Mouse (Mus musculus) T-helper 2 cell (primary cell): ENCODE measurements around the gene Ifit1bl1.
"Not testable (repeated sequence)": the region's sequence is repeated elsewhere in the genome, so short reads cannot be mapped to it uniquely, and the experiment has no call there.

Source experiments
- in situ Hi-C: fragments of 300-600 bp; cut with MboI, MseI; formaldehyde crosslinking; loops from one replicate; pipeline ENCODE4 v1.15.1; 2025; ENCODE audit warnings: high pct_unique_total_duplicates

Gene Ifit1bl1

GRCm38 (mm10) chr19:34588959-34589358, 12.8 kb downstream of the Ifit1bl1 start:
- in situ Hi-C loops, result no loop called here

- in situ Hi-C loops, result not testable (repeated sequence)
These were observed 13.7 kb downstream of the Ifit1bl1 start for GRCm38 (mm10) chr19:34587898-34588692.

GRCm38 (mm10) chr19:34585740-34586458, 15.9 kb downstream of the Ifit1bl1 start:
- in situ Hi-C loops, result not testable (repeated sequence)

- in situ Hi-C loops, result not testable (repeated sequence)
These were observed 18.5 kb downstream of the Ifit1bl1 start, which contains the start of gene Ifit3 for GRCm38 (mm10) chr19:34583126-34583766. Gene Ifit3 (plus strand): TSS chr19:34583531.

GRCm38 (mm10) chr19:34582696-34583095, 19.1 kb downstream of the Ifit1bl1 start:
- in situ Hi-C loops, result not testable (repeated sequence)

GRCm38 (mm10) chr19:34577121-34577520, 24.6 kb downstream of the Ifit1bl1 start:
- in situ Hi-C loops, result no loop called here

GRCm38 (mm10) chr19:34573650-34574049, 28.1 kb downstream of the Ifit1bl1 start:
- in situ Hi-C loops, result no loop called here

GRCm38 (mm10) chr19:34571080-34571479, 30.7 kb downstream of the Ifit1bl1 start:
- in situ Hi-C loops, result no loop called here

- in situ Hi-C loops, result no loop called here
These were observed 31.8 kb downstream of the Ifit1bl1 start for GRCm38 (mm10) chr19:34569896-34570476.

- in situ Hi-C loops, result no loop called here
These were observed 32.5 kb downstream of the Ifit1bl1 start for GRCm38 (mm10) chr19:34568988-34569895.

- in situ Hi-C loops, result no loop called here
These were observed 35.5 kb downstream of the Ifit1bl1 start for GRCm38 (mm10) chr19:34566178-34566784.

GRCm38 (mm10) chr19:34562556-34562955, 39.2 kb downstream of the Ifit1bl1 start:
- in situ Hi-C loops, result no loop called here

GRCm38 (mm10) chr19:34556621-34557020, 45.1 kb downstream of the Ifit1bl1 start:
- in situ Hi-C loops, result loop anchor here (10.0 kb wide), 1 partner anchor 48 kb away; the partner anchor contains the start of genes Ifit1bl1 and Ifit3b

GRCm38 (mm10) chr19:34554061-34554460, 47.7 kb downstream of the Ifit1bl1 start:
- in situ Hi-C loops, result loop anchor here (10.0 kb wide), 1 partner anchor 51 kb away; the partner anchor contains the start of genes Ifit1bl1 and Ifit3b

GRCm38 (mm10) chr19:34553522-34553921, 48.2 kb downstream of the Ifit1bl1 start:
- in situ Hi-C loops, result loop anchor here (10.0 kb wide), 1 partner anchor 51 kb away; the partner anchor contains the start of genes Ifit1bl1 and Ifit3b

GRCm38 (mm10) chr19:34553021-34553420, 48.7 kb downstream of the Ifit1bl1 start:
- in situ Hi-C loops, result loop anchor here (10.0 kb wide), 1 partner anchor 52 kb away; the partner anchor contains the start of genes Ifit1bl1 and Ifit3b

- in situ Hi-C loops, result loop anchor here (10.0 kb wide), 1 partner anchor 53 kb away; the partner anchor contains the start of genes Ifit1bl1 and Ifit3b
These were observed 49.8 kb downstream of the Ifit1bl1 start for GRCm38 (mm10) chr19:34551981-34552380.

GRCm38 (mm10) chr19:34550534-34551223, 51.1 kb downstream of the Ifit1bl1 start, which contains the start of gene Ifit2:
Gene Ifit2 (plus strand): TSS chr19:34550694.
- in situ Hi-C loops, result loop anchor here (10.0 kb wide), 1 partner anchor 54 kb away; the partner anchor contains the start of genes Ifit1bl1 and Ifit3b

GRCm38 (mm10) chr19:34550205-34550533, 51.6 kb downstream of the Ifit1bl1 start:
- in situ Hi-C loops, result loop anchor here (10.0 kb wide), 1 partner anchor 55 kb away; the partner anchor contains the start of genes Ifit1bl1 and Ifit3b
